Mouse (Mus musculus): ENCODE results near the gene Ypel5. TPM values are rescaled to one million over a fixed set of nuclear protein-coding genes. Genes with fewer than 3 reads are reported as not detected.

The Ypel5 gene
- 8.2 and 15.9 TPM in 2 replicates for polyA plus RNA-seq (2012; ENCODE audit: low replicate concordance)

DNA sequence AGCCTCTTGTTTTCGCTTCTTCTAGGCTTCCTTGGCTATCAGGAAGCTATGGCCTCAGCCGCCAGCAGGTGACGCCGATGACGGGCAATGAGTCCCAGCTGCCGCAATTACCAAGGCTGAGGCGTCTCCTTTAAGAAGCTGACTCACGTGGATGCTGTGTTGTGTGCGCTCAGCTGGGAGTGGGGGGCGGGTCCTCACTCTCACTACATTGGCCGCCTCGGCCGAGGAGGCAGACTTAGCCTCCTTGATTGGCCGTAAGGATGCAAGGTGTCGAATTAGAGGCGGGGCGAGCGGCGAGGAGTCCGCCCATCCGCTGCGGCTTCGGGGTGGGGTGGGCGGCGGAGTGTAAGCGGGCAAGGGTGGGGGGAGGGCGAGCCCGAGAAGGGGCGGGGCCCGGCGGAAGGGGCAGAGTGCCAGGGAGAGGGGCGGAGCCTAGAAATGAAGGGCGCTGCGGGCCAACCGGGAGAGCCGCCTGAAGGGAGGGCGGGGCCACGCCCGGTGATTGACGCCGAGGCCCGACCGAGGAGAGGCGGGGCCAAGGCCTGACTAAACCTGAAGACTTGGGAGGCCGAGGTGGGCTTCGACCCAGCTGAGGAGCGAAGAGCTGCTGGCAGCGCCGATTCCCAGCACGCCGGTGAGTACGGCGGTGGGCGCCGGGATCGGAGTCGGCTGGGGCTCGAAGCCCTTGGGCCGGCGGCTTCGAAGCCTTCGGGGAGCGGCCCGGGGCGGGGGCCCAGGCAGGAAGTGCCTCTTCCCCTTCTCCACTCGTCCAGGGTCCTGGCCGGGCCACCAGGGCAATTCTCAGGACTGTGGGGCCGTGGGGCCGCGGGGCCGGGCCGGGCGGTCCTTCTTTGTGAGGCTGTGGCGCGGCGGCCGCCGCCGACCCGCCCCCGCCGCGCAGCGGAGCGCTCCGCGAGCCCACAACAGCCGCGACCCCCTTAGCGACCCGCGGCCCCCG, at the start of gene Ypel5:
Ypel5 (plus strand) TSS at position 296 of the 958 bp plus-strand sequence.

Other genes starting within 250 kb of the Ypel5 start
- not detected in 2 replicates for gene Alk, start 231.8 kb upstream of the Ypel5 start, polyA plus RNA-seq (2012; ENCODE audit: low replicate concordance)
- 35.9 and 57.2 TPM in 2 replicates for gene Lbh, start 81.9 kb downstream of the Ypel5 start, polyA plus RNA-seq (2012; ENCODE audit: low replicate concordance)